ENCODE assay signal across 15 mouse cellular contexts in the genomic region with DNA sequence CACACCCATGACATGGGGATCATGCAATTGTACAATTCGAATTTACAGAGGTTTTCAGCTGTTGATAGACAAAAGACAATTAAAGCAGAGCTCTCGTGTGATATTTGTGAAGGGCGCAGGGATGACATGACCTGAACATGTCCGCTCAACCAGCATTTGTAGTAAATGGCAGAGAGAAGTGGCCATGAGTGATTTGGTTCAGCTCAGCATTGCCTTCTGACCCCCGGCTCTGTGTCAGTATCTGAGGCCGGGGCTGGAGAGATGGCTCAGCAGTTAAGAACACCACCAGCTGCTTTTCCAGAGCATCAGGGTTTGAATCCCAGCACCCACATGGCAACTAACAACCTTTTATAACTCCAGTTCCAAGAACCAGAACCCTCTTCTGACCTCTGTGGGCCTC.
"Had no signal": no experiment of that assay in that cellular context is flagged by ENCODE, and none has a peak within 500 bp of the region (broad histone marks: within the 10 kb centered on the region; RNA-seq: fewer than 3 reads in every experiment).

No protein-coding gene starts in this region.

- H3K9me3 ChIP-seq: neural tube, embryonic 15.5 days; stomach, embryonic 15.5 days had no signal

- H3K4me1 ChIP-seq: stomach, embryonic 15.5 days had no signal

- H3K27me3 ChIP-seq: neural tube, embryonic 15.5 days; stomach, embryonic 15.5 days had no signal

- H3K27ac ChIP-seq: neural tube, embryonic 15.5 days; stomach, embryonic 15.5 days; stomach, postnatal 0 days had no signal

- H3K4me3 ChIP-seq: neural tube, embryonic 15.5 days; stomach, embryonic 15.5 days had no signal

- H3K4me2 ChIP-seq: neural tube, embryonic 15.5 days; stomach, embryonic 15.5 days had no signal

- H3K36me3 ChIP-seq: neural tube, embryonic 15.5 days; stomach, embryonic 15.5 days had no signal

- DNase-seq: retina, postnatal 1 day; right cerebral cortex, adult 18-20 months; right cerebral cortex, postnatal 14 days; right cerebral cortex, postnatal 25 days; right cerebral cortex, postnatal 4 days; spleen, adult 18-20 months; thymus, adult 18-20 months; thymus, adult 2 months; thymus, postnatal 14 days; thymus, postnatal 25 days; thymus, postnatal 36 days; thymus, postnatal 4 days had no signal

- H3K9ac ChIP-seq: neural tube, embryonic 15.5 days; stomach, embryonic 15.5 days had no signal
